Mouse (Mus musculus) MEL (cell line): ENCODE data around the gene Gstm6.

Experiments
- CTCF ChIP-seq, 3 experiments: IDR thresholded peaks in 2 of 3; conservative IDR thresholded peaks in 1 of 3; 2 replicates each; pipeline ENCODE4 v1.5.1; 2011 to 2012; ENCODE audit warnings: low read length in 3 of 3, low read depth in 2 of 3, mild to moderate bottlenecking in 2 of 3, improper control_type of control experiment in 1 of 3, inconsistent platforms in 1 of 3, mixed read lengths in 1 of 3, moderate library complexity in 1 of 3; ENCODE audit not compliant: control insufficient read depth in 1 of 3, insufficient read depth in 1 of 3, poor library complexity in 1 of 3, severe bottlenecking in 1 of 3
- MAX ChIP-seq: IDR thresholded peaks from 2 replicates; pipeline ENCODE4 v1.6.1; 2011; ENCODE audit warnings: low read length, improper control_type of control experiment
- MYC ChIP-seq: IDR thresholded peaks from 2 replicates; pipeline ENCODE4 v1.6.1; 2011; ENCODE audit warnings: low read depth, mild to moderate bottlenecking, low read length, improper control_type of control experiment, moderate library complexity
- POLR2A ChIP-seq, 2 experiments: IDR thresholded peaks; 2 replicates each; pipeline ENCODE4 v1.6.1; 2011 to 2012; ENCODE audit warnings: low read length in 2 of 2, mild to moderate bottlenecking in 2 of 2, control low read depth in 1 of 2, improper control_type of control experiment in 1 of 2, low read depth in 1 of 2, moderate library complexity in 1 of 2; ENCODE audit not compliant: control insufficient read depth in 1 of 2, insufficient read depth in 1 of 2, poor library complexity in 1 of 2
- POLR2AphosphoS5 ChIP-seq: IDR thresholded peaks from 2 replicates; pipeline ENCODE4 v1.6.1; 2012; ENCODE audit warnings: low read depth, borderline replicate concordance, mild to moderate bottlenecking, inconsistent platforms, low read length, moderate library complexity, mixed read lengths
- SIN3A ChIP-seq: IDR thresholded peaks from 2 replicates; pipeline ENCODE4 v1.6.1; 2012; ENCODE audit warnings: low read length, improper control_type of control experiment, inconsistent platforms
- SMC3 ChIP-seq: IDR thresholded peaks from 2 replicates; pipeline ENCODE4 v1.6.1; 2011; ENCODE audit warnings: low read depth, low read length, improper control_type of control experiment
- ZMIZ1 ChIP-seq: IDR thresholded peaks from 2 replicates; pipeline ENCODE4 v1.6.1; 2012; ENCODE audit warnings: low read depth, mild to moderate bottlenecking, inconsistent platforms, low read length, improper control_type of control experiment, moderate library complexity
- ZNF384 ChIP-seq: IDR thresholded peaks from 2 replicates; pipeline ENCODE4 v1.6.1; 2012; ENCODE audit warnings: low read depth, mild to moderate bottlenecking, inconsistent platforms, low read length, improper control_type of control experiment

DNA sequence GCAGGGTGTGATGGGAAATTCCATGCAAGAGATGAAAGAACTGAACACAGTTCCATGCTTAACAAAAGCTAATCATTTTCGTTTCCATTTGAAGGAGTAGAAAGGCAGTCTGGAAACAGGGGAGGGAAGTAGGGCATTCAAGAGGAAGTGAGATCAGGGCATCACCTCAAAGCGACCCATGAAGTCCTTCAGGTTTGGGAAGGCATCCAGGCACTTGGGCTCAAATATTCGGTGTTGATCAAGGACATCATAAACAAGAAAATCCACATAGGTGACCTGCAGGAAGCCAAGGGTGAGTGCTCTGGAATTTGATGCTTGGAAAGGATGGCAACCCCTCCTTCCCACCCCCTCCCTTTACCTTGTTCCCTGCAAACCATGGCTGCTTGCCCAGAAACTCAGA is 40.2 kb upstream of the Gstm6 start:
- TF ChIP-seq MYC (no peak), POLR2AphosphoS5 (no peak), CTCF (IDR thresholded peaks at IDR 0.05 in 2 of 3, conservative IDR thresholded peaks at IDR 0.05 in 1 of 3; ENCODE audit: control insufficient read depth in 1 of 3, insufficient read depth in 1 of 3, low read depth in 2 of 3, low read length in 3 of 3, poor library complexity in 1 of 3, severe bottlenecking in 1 of 3) (no peak), MAX (no peak), SMC3 (no peak), POLR2A (IDR thresholded peaks at IDR 0.05; ENCODE audit: control insufficient read depth in 1 of 2, insufficient read depth in 1 of 2, low read depth in 1 of 2, low read length in 2 of 2, poor library complexity in 1 of 2) (no peak), ZMIZ1 (no peak), ZNF384 (no peak), SIN3A (no peak)
